Mouse (Mus musculus) left cerebral cortex, adult 11 months (tissue): ENCODE measurements around the gene Rad51b.

ENCODE experiments used
- DNase-seq: peaks from one replicate; pipeline ENCODE4 v3.0.0; 2022; ENCODE audit warnings: low spot score

Gene Rad51b

GRCm38 (mm10) chr12:79330571-79330970 is 33.5 kb downstream of the Rad51b start:
- no peak for DNase-seq

- DNase-seq: no peak
Measured at GRCm38 (mm10) chr12:79331722-79332121, 34.6 kb downstream of the Rad51b start.

DNA sequence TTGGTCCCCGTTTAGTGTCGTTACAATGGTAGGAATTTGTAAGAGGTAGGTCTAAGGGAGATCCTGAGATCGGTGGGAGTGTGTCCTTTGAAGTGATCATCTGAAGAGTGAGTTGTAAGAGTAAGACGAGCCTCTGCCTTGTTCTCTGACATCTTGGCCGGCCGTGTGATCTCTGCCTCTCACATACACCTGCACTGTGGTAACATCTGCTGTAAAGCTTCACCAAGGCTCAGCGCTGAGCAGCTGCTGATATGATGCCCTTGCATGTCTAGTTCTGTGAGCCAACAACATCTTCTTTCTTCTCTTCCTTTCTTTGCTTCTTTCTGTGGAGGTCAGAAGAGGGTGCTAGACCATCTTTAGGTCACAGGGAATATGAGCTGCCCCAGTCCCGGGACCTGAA is 41.7 kb downstream of the Rad51b start:
- no peak for DNase-seq

DNA sequence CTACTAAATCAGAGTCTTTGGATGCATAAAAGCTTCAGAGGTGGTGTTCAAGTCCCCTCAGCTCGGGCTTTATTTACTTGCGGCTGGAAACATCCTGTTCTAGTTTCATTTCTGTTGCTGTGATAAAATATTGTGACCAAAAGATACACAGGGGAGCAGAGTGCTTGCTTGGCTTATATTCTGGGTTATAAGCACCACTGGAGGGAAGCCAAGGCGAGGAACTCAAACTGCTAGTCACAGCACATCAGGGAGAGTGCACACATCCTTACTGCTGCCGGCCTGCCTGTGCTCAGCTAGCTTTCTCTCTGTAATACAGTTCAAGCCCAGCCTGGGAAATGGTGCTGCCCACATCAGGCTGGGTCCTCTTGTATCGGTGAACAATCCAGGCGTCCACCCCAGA is 43.4 kb downstream of the Rad51b start:
- no peak for DNase-seq

DNA sequence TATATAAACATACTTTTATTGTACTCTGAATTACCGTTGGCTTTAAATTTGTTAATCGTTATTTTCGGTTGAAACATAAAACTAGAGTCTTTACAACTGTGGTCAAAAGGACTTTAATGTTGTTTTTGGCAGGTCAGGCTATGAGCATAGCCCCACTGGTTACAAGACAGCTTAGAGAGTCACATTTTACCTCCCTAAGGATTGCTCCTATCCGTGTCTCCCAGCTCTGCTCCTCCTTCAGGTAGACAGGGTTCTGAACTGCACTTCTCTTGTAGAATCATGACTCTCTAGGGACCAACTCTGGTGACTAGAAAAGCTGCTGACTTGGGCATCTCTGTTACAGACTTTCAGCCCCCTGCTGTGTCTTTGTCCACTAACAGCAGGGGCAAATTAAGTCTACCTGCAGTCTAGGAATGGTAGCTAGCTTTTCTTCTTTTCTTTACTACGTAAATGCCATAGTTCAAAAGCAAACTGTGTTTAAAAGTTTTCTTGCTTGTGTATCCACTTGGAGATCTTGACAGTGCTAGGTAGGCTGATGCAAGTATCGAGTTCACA is 44.3 kb downstream of the Rad51b start:
- no peak for DNase-seq

- DNase-seq: no peak
Measured at GRCm38 (mm10) chr12:79346198-79346733, 49.2 kb downstream of the Rad51b start.

DNA sequence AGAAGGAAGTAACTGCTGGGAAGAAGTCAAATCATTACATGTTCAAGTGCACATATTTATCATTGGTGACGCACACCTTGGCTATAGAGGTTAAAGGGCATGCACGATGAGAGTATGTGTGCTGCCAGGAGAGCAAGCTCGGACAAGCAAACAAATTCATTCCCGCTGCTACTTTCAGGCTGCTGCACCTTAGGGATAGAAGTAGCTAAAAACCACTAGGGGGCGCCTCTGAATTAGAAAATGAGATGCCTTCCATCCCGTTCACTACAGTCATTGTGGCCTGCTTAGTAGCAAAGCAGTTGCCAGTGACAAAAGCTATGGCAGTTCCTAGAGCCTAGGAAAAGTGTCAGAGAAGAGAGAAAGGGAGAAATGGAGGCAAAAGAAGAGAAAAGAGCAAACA is 50.6 kb downstream of the Rad51b start:
- DNase-seq: peak; percentile 38

GRCm38 (mm10) chr12:79351461-79351860 is 54.4 kb downstream of the Rad51b start:
- DNase-seq: no peak

GRCm38 (mm10) chr12:79352086-79352741 is 55.1 kb downstream of the Rad51b start:
- no peak for DNase-seq

DNA sequence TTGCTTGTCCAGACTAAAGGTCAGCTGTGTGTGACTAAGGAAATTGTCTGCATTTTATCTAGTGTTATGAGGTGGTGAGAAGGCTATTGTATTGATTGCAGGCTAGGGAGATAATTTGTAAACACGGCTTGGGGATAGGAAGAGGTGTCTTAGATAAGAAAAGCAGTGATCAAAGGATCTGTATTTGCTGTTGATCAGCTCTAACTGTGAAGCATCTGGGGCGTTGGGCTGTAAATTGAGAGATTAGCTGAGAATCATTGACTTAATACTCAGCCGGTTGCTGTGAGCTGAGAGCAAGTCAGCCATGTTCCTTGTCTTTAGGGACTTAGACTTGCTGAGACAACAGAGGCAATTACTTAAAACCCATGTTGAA is 55.6 kb downstream of the Rad51b start:
- DNase-seq: no peak

DNA sequence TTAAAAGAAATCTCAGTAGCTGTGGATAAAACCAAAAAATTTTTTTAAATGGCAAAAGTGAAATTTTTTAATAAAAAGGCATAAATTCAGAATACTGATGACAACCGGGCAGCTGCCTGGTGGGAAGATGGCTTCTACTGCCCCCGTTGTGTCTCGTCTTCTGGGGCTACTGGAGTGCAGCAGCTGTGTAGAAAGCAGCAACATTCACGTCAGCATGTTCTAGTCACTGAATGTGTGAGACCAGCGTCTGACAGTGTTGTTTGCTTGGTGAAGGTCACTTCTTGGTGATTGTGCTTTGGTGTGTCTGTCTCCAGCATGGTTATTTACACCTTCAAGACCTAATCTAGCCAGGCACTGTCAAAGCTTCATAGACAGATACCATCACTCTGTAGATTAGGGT is 56.3 kb downstream of the Rad51b start:
- DNase-seq: no peak

DNA sequence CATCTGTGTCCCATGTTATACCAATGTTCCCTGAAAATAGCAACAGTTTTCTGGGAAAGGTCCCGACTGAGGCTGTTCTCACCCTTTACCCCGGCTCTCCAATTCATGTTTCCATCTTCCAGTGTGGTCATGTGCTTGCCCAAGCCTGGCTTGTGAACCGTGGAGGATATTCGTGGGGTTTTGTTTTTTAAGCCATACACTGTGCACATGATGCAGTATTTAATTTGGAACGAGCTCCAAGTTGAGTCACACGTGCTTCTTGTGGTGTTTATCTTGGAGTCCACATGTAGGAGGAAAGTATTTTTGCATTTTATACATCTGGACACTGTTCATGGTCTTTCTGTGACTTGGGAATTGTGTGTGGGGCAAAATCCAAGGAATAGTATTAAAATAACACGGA is 57.5 kb downstream of the Rad51b start:
- DNase-seq: no peak

GRCm38 (mm10) chr12:79356138-79356537 is 59.1 kb downstream of the Rad51b start:
- DNase-seq: no peak

- no peak for DNase-seq
Measured at GRCm38 (mm10) chr12:79357631-79358030, 60.5 kb downstream of the Rad51b start.

- peak; percentile 34 for DNase-seq
Measured at GRCm38 (mm10) chr12:79358613-79359218, 61.6 kb downstream of the Rad51b start.

DNA sequence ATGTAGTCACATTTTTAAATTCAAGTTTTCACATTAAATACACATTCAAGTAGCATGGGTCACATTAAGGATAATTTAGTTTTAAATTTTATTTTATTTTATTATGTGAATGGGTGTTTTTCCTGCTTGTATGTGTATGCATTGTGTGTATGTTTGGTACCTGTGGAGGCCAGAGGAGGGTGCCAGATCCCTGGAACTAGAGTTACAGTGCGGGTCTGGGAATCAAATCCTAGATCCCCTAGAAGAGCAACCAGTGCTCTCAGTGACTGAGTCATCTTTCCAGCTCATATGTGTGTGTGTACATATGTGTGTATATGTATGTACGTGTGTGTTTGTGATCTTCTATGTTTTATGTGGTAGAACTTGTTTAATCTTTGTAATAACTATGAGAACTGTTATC is 62.3 kb downstream of the Rad51b start:
- no peak for DNase-seq

- DNase-seq: no peak
Measured at GRCm38 (mm10) chr12:79362219-79362618, 65.1 kb downstream of the Rad51b start.

- no peak for DNase-seq
Measured at GRCm38 (mm10) chr12:79364284-79364683, 67.2 kb downstream of the Rad51b start.

DNA sequence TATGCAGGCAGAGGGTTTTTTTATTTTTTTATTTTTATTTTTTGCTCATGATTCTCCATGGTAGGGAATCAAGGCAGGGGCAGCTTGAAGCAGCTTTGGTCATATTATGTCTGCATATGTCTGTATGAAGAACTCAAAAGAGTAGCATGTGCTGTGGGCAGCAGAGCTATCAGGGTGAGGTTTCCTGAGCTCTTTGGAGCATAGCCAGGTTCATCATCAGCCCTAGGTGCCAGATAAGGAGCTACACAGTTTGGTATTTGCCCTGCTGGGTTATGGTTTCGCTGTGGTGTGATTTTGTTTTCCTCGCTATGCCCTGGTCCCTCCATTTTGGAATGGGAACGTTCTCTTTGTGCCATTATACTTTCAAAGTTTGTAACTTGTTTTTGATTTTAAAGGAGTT is 71.7 kb downstream of the Rad51b start:
- no peak for DNase-seq

DNA sequence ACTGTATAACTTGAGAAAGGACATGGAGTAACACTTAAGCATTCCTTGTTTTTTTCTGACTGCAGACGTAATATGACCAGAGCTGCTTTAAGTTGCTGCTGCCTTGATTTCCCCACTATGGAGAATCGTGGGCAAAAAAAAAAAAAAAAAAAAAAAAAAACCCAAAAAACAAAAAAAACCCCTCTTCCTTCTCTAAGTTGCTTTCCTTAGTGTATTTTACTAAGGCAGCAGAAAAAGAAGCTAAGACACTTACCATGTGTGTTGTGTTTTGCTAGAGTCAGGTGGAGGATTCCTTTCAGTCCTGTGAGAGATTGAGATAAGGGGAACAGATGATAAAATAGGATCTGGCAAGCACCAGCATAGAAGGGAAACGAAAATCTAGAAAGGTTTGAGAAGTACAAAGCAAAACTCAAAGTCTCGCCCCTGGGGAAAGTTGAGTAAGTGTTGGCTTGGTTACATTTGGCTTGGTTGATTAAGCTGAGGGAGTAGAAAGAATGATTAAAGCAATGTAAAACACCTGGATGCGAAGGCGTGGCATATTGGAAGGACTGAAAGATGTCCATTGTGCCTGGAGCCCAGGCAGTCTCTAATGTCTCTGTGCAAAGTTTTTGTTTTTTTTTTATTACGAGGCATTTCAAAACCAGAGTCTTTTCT is 72.6 kb downstream of the Rad51b start:
- DNase-seq: no peak

GRCm38 (mm10) chr12:79372697-79373096 is 75.6 kb downstream of the Rad51b start:
- DNase-seq: no peak

- DNase-seq: no peak
Measured at GRCm38 (mm10) chr12:79377378-79377777, 80.3 kb downstream of the Rad51b start.

DNA sequence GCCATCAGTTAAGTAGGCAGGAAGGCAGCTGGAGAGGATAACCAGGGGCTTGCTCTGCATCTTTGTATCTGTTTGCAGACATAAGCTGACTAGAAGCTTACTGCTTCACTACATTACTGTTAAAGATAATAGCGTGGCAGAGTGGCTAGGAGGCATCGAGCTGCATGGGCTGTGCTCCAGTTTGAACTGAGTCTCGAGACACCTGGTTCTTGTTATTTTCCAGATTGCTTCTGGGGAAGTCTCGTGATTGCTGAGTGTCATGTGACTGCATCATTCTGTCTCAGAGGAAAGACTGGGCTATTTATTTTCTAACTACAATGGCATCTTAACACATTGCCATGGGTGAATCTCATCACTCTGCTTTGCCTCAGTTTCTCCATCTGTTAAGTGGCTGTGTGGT is 80.8 kb downstream of the Rad51b start:
- DNase-seq: no peak
